Mouse (Mus musculus): Measurements from ENCODE around the gene Lmbrd2.
A peak's percentile ranks its signal among the peaks of the same experiment; 100 is the strongest.
"Not testable (repeated sequence)": the region's sequence is repeated elsewhere in the genome, so short reads cannot be mapped to it uniquely, and the experiment has no call there.

Gene Lmbrd2

GRCm38 (mm10) chr15:9134891-9135507 lies 5.4 kb upstream of the Lmbrd2 start:
- no peak for DNase-seq (ENCODE audit: low spot score)

- no peak for DNase-seq (ENCODE audit: low spot score)
Observed at GRCm38 (mm10) chr15:9139447-9139846, 903 bp upstream of the Lmbrd2 start.

- peak; percentile 45 for DNase-seq (ENCODE audit: low spot score)
Observed at GRCm38 (mm10) chr15:9140684-9141171, 378 bp downstream of the Lmbrd2 start.

GRCm38 (mm10) chr15:9155325-9155724 lies 15.0 kb downstream of the Lmbrd2 start, which contains the start of gene Skp2:
TSS of gene Skp2 (minus strand) at chr15:9155425.
- DNase-seq (ENCODE audit: low spot score) = no peak

GRCm38 (mm10) chr15:9162557-9163070 lies 22.3 kb downstream of the Lmbrd2 start:
- no peak for DNase-seq (ENCODE audit: low spot score)

GRCm38 (mm10) chr15:9164125-9164524 lies 23.8 kb downstream of the Lmbrd2 start:
- DNase-seq (ENCODE audit: low spot score) = no peak

- no peak for DNase-seq (ENCODE audit: low spot score)
Observed at GRCm38 (mm10) chr15:9177038-9177437, 36.7 kb downstream of the Lmbrd2 start.

GRCm38 (mm10) chr15:9183995-9184394 lies 43.6 kb downstream of the Lmbrd2 start:
- no peak for DNase-seq (ENCODE audit: low spot score)

GRCm38 (mm10) chr15:9189796-9190195 lies 49.4 kb downstream of the Lmbrd2 start:
- no peak for DNase-seq (ENCODE audit: low spot score)

- DNase-seq (ENCODE audit: low spot score) = not testable (repeated sequence)
Observed at GRCm38 (mm10) chr15:9192685-9193084, 52.3 kb downstream of the Lmbrd2 start.

GRCm38 (mm10) chr15:9198421-9198820 lies 58.1 kb downstream of the Lmbrd2 start:
- DNase-seq (ENCODE audit: low spot score) = no peak

GRCm38 (mm10) chr15:9211891-9212290 lies 71.5 kb downstream of the Lmbrd2 start:
- no peak for DNase-seq (ENCODE audit: low spot score)

GRCm38 (mm10) chr15:9213026-9213425 lies 72.7 kb downstream of the Lmbrd2 start:
- DNase-seq (ENCODE audit: low spot score) = not testable (repeated sequence)

- DNase-seq (ENCODE audit: low spot score) = not testable (repeated sequence)
Observed at GRCm38 (mm10) chr15:9213431-9213830, 73.1 kb downstream of the Lmbrd2 start.

GRCm38 (mm10) chr15:9216446-9216845 lies 76.1 kb downstream of the Lmbrd2 start:
- no peak for DNase-seq (ENCODE audit: low spot score)

GRCm38 (mm10) chr15:9230917-9231316 lies 90.6 kb downstream of the Lmbrd2 start:
- DNase-seq (ENCODE audit: low spot score) = not testable (repeated sequence)

GRCm38 (mm10) chr15:9246345-9246744 lies 106.0 kb downstream of the Lmbrd2 start:
- no peak for DNase-seq (ENCODE audit: low spot score)

Measured in T-cell, adult 2 months (primary cell).